Mouse (Mus musculus) liver, embryonic 13.5 days (tissue): Measurements from ENCODE around the gene St6galnac3. TPM values are rescaled to one million over a fixed set of nuclear protein-coding genes. Genes with fewer than 3 reads are reported as not detected.

Source experiments
- ATAC-seq: fragments of 200-750 bp; cut with Nextera tagmentation; 2 replicates; pipeline ENCODE4 v1.8.0; 2017; ENCODE audit warnings: low read depth, mild to moderate bottlenecking, moderate number of reproducible peaks, moderate library complexity
- DNase-seq: peaks from one replicate; pipeline ENCODE4 v3.0.0; 2022
- H3K27ac ChIP-seq: fragments of 300-500 bp; sonication (generic); 2 replicates; pipeline ENCODE4 v1.5.1; 2015; ENCODE audit warnings: moderate library complexity, mild to moderate bottlenecking, inconsistent platforms
- H3K27me3 ChIP-seq: fragments of 300-500 bp; sonication (generic); 2 replicates; pipeline ENCODE4 v1.6.1; 2015; ENCODE audit warnings: mild to moderate bottlenecking, inconsistent platforms
- H3K36me3 ChIP-seq: fragments of 300-500 bp; sonication (generic); 2 replicates; pipeline ENCODE4 v1.6.1; 2015; ENCODE audit warnings: mild to moderate bottlenecking, inconsistent platforms
- H3K4me1 ChIP-seq: fragments of 300-500 bp; sonication (generic); replicated peaks from 2 replicates; pipeline ENCODE4 v1.6.1; 2015; ENCODE audit warnings: inconsistent platforms
- H3K4me2 ChIP-seq: fragments of 300-500 bp; sonication (generic); 2 replicates; pipeline ENCODE4 v1.6.1; 2015; ENCODE audit warnings: inconsistent platforms, mild to moderate bottlenecking, moderate library complexity
- H3K4me3 ChIP-seq: fragments of 300-500 bp; sonication (generic); replicated peaks from 2 replicates; pipeline ENCODE4 v1.5.1; 2015; ENCODE audit warnings: mild to moderate bottlenecking, inconsistent platforms
- H3K9ac ChIP-seq: fragments of 300-500 bp; sonication (generic); 2 replicates; pipeline ENCODE4 v1.6.1; 2015; ENCODE audit warnings: mild to moderate bottlenecking, inconsistent platforms
- H3K9me3 ChIP-seq: fragments of 300-500 bp; sonication (generic); replicated peaks from 2 replicates; pipeline ENCODE4 v1.6.1; 2016; ENCODE audit warnings: inconsistent platforms
- WGBS: fragments of 180-500 bp; shearing (Covaris S2); methylation state at CpG from one replicate; pipeline ENCODE4 v1.1.7; 2015; ENCODE audit not compliant: insufficient replicate concordance; 5-methylcytosine and 5-hydroxymethylcytosine counted together
- polyA plus RNA-seq: library from polyadenylated mRNA; unstranded; fragments of >200 nt; fragmentation: Nextera tagmentation; extraction: Ambion mirVana; gene quantifications from 2 replicates; pipeline ENCODE4 v1.2.1, GENCODE M21; 2015

St6galnac3 gene
- polyA plus RNA-seq, 1 experiment from 2014 or later, result 8.3 TPM

- Histone ChIP-seq H3K9ac (no peak overlapping the region), H3K9me3 (no peaks in the 10 kb centered on the region), H3K27me3 (no peaks in the 10 kb centered on the region), H3K27ac (no peak overlapping the region), H3K4me3 (no peak overlapping the region), H3K36me3 (no peaks in the 10 kb centered on the region), H3K4me1 (peaks cover 8% of the 10 kb centered on the region; the same call in 1 of the 2 replicates), H3K4me2 (no peak overlapping the region)
- DNase-seq, result no peak
- WGBS, result 71% methylated on average over 1 of the region's 1 CpGs
- ATAC-seq, result no peak
These were observed 452.7 kb downstream of the St6galnac3 start for GRCm38 (mm10) chr3:153272241-153272640.

DNA sequence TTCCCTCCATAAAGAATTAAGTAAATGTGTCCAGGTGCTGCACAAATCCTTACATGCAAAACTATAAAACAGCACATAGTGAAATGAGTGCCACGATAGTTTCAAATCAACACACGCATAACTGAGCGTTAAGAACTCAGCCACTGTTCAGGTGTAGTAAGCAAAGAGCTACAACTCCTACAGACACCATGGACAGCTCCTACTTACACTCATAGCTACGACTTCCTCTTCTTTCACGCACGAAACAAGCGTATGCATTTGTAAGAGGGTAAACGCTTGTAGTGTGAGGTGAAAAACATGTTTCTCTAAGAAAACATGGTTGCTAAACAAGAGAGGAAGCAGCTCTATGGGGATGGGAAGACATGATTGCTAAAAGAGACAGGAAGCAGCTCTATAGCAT lies 457.6 kb downstream of the St6galnac3 start:
- no peaks in the 10 kb centered on the region for H3K27me3 ChIP-seq
- DNase-seq, result no peak
- H3K9ac ChIP-seq, result no peak overlapping the region
- 42% methylated on average over 8 of the region's 8 CpGs for WGBS
- no peaks in the 10 kb centered on the region for H3K36me3 ChIP-seq
- H3K4me1 ChIP-seq, result no peaks in the 10 kb centered on the region
- H3K9me3 ChIP-seq, result no peaks in the 10 kb centered on the region
- H3K4me2 ChIP-seq, result no peak overlapping the region
- H3K27ac ChIP-seq, result no peak overlapping the region
- no peak for ATAC-seq
- H3K4me3 ChIP-seq, result no peak overlapping the region

GRCm38 (mm10) chr3:153261985-153262384 lies 463.0 kb downstream of the St6galnac3 start:
- DNase-seq (no peak), ATAC-seq (no peak)
- H3K9ac ChIP-seq, result no peak overlapping the region
- H3K36me3 ChIP-seq, result no peaks in the 10 kb centered on the region
- H3K9me3 ChIP-seq, result no peaks in the 10 kb centered on the region
- H3K4me1 ChIP-seq, result no peaks in the 10 kb centered on the region
- H3K27me3 ChIP-seq, result no peaks in the 10 kb centered on the region
- 59% methylated on average over 5 of the region's 5 CpGs for WGBS
- H3K4me3 ChIP-seq, result no peak overlapping the region
- H3K27ac ChIP-seq, result no peak overlapping the region
- no peak overlapping the region for H3K4me2 ChIP-seq

- H3K36me3 ChIP-seq, result no peaks in the 10 kb centered on the region
- no peak overlapping the region for H3K9ac ChIP-seq
- no peak overlapping the region for H3K27ac ChIP-seq
- no peak overlapping the region for H3K4me3 ChIP-seq
- DNase-seq (no peak), ATAC-seq (no peak)
- H3K4me2 ChIP-seq, result no peak overlapping the region
- H3K27me3 ChIP-seq, result no peaks in the 10 kb centered on the region
- no peaks in the 10 kb centered on the region for H3K9me3 ChIP-seq
- 66% methylated on average over 7 of the region's 7 CpGs for WGBS
- no peaks in the 10 kb centered on the region for H3K4me1 ChIP-seq
These were observed 464.6 kb downstream of the St6galnac3 start for GRCm38 (mm10) chr3:153260225-153260933.

DNA sequence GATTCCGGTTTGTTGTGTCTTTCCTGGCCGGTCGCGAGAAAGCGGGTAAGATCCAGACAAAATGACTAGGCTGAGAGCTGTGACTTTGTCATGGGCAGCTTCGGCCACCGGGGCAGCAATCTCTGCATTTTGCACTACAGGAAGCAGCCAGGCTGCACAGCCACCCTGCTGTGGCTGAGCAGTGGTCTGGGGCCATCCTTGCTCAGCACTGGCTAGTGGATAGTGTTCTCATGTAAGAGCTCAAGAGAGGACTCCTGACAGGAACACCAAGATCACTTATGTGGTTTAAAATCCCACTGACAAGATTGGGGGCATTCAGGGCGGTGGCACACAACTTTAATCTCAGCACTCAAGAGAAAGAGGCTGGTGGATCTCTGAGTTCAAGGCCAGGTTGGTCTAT lies 469.1 kb downstream of the St6galnac3 start:
- ATAC-seq (no peak), DNase-seq (no peak)
- Histone ChIP-seq H3K9me3 (no peaks in the 10 kb centered on the region), H3K27ac (no peak overlapping the region), H3K9ac (no peak overlapping the region), H3K36me3 (no peaks in the 10 kb centered on the region), H3K4me2 (no peak overlapping the region), H3K4me3 (no peak overlapping the region), H3K27me3 (no peaks in the 10 kb centered on the region), H3K4me1 (no peaks in the 10 kb centered on the region)
- 75% methylated on average over 8 of the region's 8 CpGs for WGBS

GRCm38 (mm10) chr3:153251653-153252052 lies 473.3 kb downstream of the St6galnac3 start:
- ATAC-seq, result no peak

DNA sequence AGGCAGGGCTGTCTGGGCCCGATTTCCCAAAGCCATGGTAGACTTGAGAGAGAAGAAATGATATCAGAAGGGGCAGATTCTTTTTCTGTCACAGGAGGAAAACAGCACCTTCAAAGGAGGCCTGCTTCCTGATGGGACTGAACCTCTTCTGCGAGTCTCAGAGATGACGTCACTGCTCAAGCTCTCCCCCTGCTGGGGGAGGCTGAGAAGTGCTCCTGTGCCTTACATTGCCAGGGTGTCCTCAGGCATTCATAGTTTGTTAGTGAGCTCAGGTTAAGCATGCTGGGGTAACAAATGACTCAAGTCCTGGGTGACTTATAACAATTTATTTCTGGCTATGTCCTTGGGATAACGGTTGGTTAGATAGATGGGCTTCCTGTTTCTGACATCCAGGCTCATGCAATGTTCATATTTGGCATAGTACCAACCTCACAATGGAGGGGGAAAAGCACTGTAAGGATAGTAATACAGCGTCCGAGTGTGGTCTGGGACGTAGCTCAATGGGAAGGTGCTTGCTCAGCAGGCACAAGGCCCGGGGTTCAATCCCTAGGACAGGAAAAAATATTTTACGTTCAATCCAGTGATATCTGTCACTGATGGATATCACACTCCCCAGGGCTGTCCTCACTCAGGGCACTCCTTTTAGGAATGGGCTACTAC lies 474.2 kb downstream of the St6galnac3 start:
- H3K9ac ChIP-seq, result no peak overlapping the region

More at GRCm38 (mm10) chr3:153251653-153252052, 473.3 kb downstream of the St6galnac3 start:
- H3K27me3 ChIP-seq, result no peaks in the 10 kb centered on the region
- H3K4me2 ChIP-seq, result no peak overlapping the region
- H3K27ac ChIP-seq, result no peak overlapping the region
- H3K36me3 ChIP-seq, result no peaks in the 10 kb centered on the region
- no peaks in the 10 kb centered on the region for H3K4me1 ChIP-seq
- WGBS, result 74% methylated on average over 3 of the region's 3 CpGs
- no peak for DNase-seq
- no peaks in the 10 kb centered on the region for H3K9me3 ChIP-seq
- no peak overlapping the region for H3K4me3 ChIP-seq
- H3K9ac ChIP-seq, result no peak overlapping the region

GRCm38 (mm10) chr3:153248866-153249265 lies 476.1 kb downstream of the St6galnac3 start:
- WGBS, result 44% methylated on average over 2 of the region's 2 CpGs
- ATAC-seq, result no peak

More for the DNA sequence above, 474.2 kb downstream of the St6galnac3 start:
- ATAC-seq (peak; percentile 64; the same call in 1 of the 2 replicates), DNase-seq (peak; percentile 58)
- no peak overlapping the region for H3K27ac ChIP-seq
- no peaks in the 10 kb centered on the region for H3K4me1 ChIP-seq
- H3K9me3 ChIP-seq, result no peaks in the 10 kb centered on the region
- no peaks in the 10 kb centered on the region for H3K36me3 ChIP-seq
- no peaks in the 10 kb centered on the region for H3K27me3 ChIP-seq
- 36% methylated on average over 9 of the region's 9 CpGs for WGBS
- no peak overlapping the region for H3K4me3 ChIP-seq
- no peak overlapping the region for H3K4me2 ChIP-seq

GRCm38 (mm10) chr3:153248029-153248428 lies 476.9 kb downstream of the St6galnac3 start:
- Histone ChIP-seq H3K4me3 (no peak overlapping the region), H3K4me2 (no peak overlapping the region), H3K27me3 (no peaks in the 10 kb centered on the region), H3K4me1 (no peaks in the 10 kb centered on the region), H3K36me3 (no peaks in the 10 kb centered on the region), H3K9me3 (no peaks in the 10 kb centered on the region), H3K27ac (no peak overlapping the region), H3K9ac (no peak overlapping the region)
- ATAC-seq (no peak), DNase-seq (no peak)
- WGBS, result 36% methylated on average over 4 of the region's 4 CpGs

More at GRCm38 (mm10) chr3:153248866-153249265, 476.1 kb downstream of the St6galnac3 start:
- H3K9ac ChIP-seq, result no peak overlapping the region
- H3K4me3 ChIP-seq, result no peak overlapping the region
- DNase-seq, result no peak
- no peaks in the 10 kb centered on the region for H3K36me3 ChIP-seq
- no peak overlapping the region for H3K27ac ChIP-seq
- no peak overlapping the region for H3K4me2 ChIP-seq
- no peaks in the 10 kb centered on the region for H3K9me3 ChIP-seq
- no peaks in the 10 kb centered on the region for H3K4me1 ChIP-seq
- H3K27me3 ChIP-seq, result no peaks in the 10 kb centered on the region

- no peaks in the 10 kb centered on the region for H3K36me3 ChIP-seq
- DNase-seq (no peak), ATAC-seq (no peak)
- H3K27me3 ChIP-seq, result no peaks in the 10 kb centered on the region
- H3K4me2 ChIP-seq, result no peak overlapping the region
- H3K9ac ChIP-seq, result no peak overlapping the region
- peaks cover 4% of the 10 kb centered on the region for H3K4me1 ChIP-seq
- H3K4me3 ChIP-seq, result no peak overlapping the region
- H3K27ac ChIP-seq, result no peak overlapping the region
- WGBS, result 62% methylated on average over 5 of the region's 5 CpGs
- no peaks in the 10 kb centered on the region for H3K9me3 ChIP-seq
These were observed 482.4 kb downstream of the St6galnac3 start for GRCm38 (mm10) chr3:153242524-153242923.

DNA sequence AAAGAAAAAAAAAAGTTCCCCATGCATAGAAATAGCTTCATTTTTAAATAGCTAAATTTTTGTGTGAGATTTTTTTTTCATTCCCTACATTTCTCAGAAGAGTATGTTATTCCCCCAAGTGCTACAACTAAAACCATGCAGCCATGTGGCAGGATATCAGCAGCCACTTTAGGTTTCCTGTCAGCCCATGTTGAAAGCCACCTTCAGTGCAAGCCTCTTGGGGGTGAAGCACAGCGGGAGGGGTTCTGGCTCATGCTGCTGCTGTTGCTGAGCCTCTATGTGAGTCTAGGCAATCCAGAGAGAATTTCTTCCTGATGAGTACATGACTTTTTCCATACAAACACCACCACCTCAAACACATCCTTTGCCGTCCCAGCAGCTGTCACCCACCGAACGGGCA lies 483.8 kb downstream of the St6galnac3 start:
- Histone ChIP-seq H3K27ac (no peak overlapping the region), H3K4me2 (no peak overlapping the region), H3K4me1 (peaks cover 4% of the 10 kb centered on the region), H3K36me3 (no peaks in the 10 kb centered on the region), H3K4me3 (no peak overlapping the region), H3K9ac (no peak overlapping the region), H3K27me3 (no peaks in the 10 kb centered on the region), H3K9me3 (no peaks in the 10 kb centered on the region)
- WGBS, result 51% methylated on average over 4 of the region's 4 CpGs
- ATAC-seq (no peak), DNase-seq (no peak)

GRCm38 (mm10) chr3:153240366-153240765 lies 484.6 kb downstream of the St6galnac3 start:
- no peak overlapping the region for H3K4me2 ChIP-seq
- 16% methylated on average over 4 of the region's 4 CpGs for WGBS
- ATAC-seq (no peak), DNase-seq (no peak)
- peaks cover 4% of the 10 kb centered on the region for H3K4me1 ChIP-seq
- H3K9me3 ChIP-seq, result no peaks in the 10 kb centered on the region
- H3K9ac ChIP-seq, result no peak overlapping the region
- H3K27ac ChIP-seq, result no peak overlapping the region
- no peaks in the 10 kb centered on the region for H3K36me3 ChIP-seq
- no peaks in the 10 kb centered on the region for H3K27me3 ChIP-seq
- H3K4me3 ChIP-seq, result no peak overlapping the region
